Mouse (Mus musculus) intestine, embryonic 14.5 days (tissue): Measurements from ENCODE around the gene Fam185a. TPM values are rescaled to one million over a fixed set of nuclear protein-coding genes. Genes with fewer than 3 reads are reported as not detected.

ENCODE experiments used
- ATAC-seq: fragments of 200-750 bp; cut with Nextera tagmentation; replicated peaks from 2 replicates; pipeline ENCODE4 v1.8.0; 2017; ENCODE audit warnings: low read depth, moderate number of reproducible peaks, moderate TSS enrichment, moderate library complexity; ENCODE audit not compliant: low FRiP score, low TSS enrichment
- DNase-seq: peaks from one replicate; pipeline ENCODE4 v3.0.0-alpha.2; 2018; ENCODE audit warnings: low spot score
- H3K27ac ChIP-seq: fragments of 300-500 bp; sonication (generic); 2 replicates; pipeline ENCODE4 v1.5.1; 2014; ENCODE audit warnings: low read depth, mild to moderate bottlenecking, control low read depth
- H3K27me3 ChIP-seq: fragments of 300-500 bp; sonication (generic); replicated peaks from 2 replicates; pipeline ENCODE4 v1.6.1; 2014; ENCODE audit warnings: low read length, control low read depth; ENCODE audit not compliant: control insufficient read depth, insufficient read depth
- H3K36me3 ChIP-seq: fragments of 300-500 bp; sonication (generic); 2 replicates; pipeline ENCODE4 v1.6.1; 2014; ENCODE audit warnings: low read length, control low read depth; ENCODE audit not compliant: control insufficient read depth, insufficient read depth
- H3K4me1 ChIP-seq: fragments of 300-500 bp; sonication (generic); replicated peaks from 2 replicates; pipeline ENCODE4 v1.6.1; 2014; ENCODE audit warnings: low read length, control low read depth, mixed read lengths; ENCODE audit not compliant: control insufficient read depth, insufficient read depth
- H3K4me2 ChIP-seq: fragments of 300-500 bp; sonication (generic); 2 replicates; pipeline ENCODE4 v1.6.1; 2014; ENCODE audit warnings: low read length
- H3K4me3 ChIP-seq: fragments of 300-500 bp; sonication (generic); 2 replicates; pipeline ENCODE4 v1.5.1; 2014; ENCODE audit warnings: low read depth, low read length, control low read depth, mixed read lengths
- H3K9ac ChIP-seq: fragments of 300-500 bp; sonication (generic); 2 replicates; pipeline ENCODE4 v1.6.1; 2014; ENCODE audit warnings: mild to moderate bottlenecking, low read length
- H3K9me3 ChIP-seq: fragments of 300-500 bp; sonication (generic); 2 replicates; pipeline ENCODE4 v1.6.1; 2016; ENCODE audit warnings: low read length, control low read depth; ENCODE audit not compliant: control insufficient read depth
- WGBS: fragments of 180-500 bp; shearing (Covaris S2); extraction: QIAGEN DNeasy Blood & Tissue Kit; methylation state at CpG from one replicate; pipeline ENCODE4 v1.1.7; 2014; 5-methylcytosine and 5-hydroxymethylcytosine counted together
- polyA plus RNA-seq: library from polyadenylated mRNA; unstranded; fragments of >200 nt; fragmentation: Nextera tagmentation; extraction: Ambion mirVana; gene quantifications from 2 replicates; pipeline ENCODE4 v1.2.1, GENCODE M21; 2014

The Fam185a gene
- polyA plus RNA-seq, 1 experiment from 2014 or later = 11.1 TPM

- Histone ChIP-seq H3K27me3 (no peaks in the 10 kb centered on the region), H3K9ac (no peak overlapping the region), H3K4me3 (no peak overlapping the region), H3K9me3 (no peaks in the 10 kb centered on the region), H3K4me1 (no peaks in the 10 kb centered on the region), H3K27ac (no peak overlapping the region), H3K36me3 (no peaks in the 10 kb centered on the region), H3K4me2 (no peak overlapping the region)
- DNase-seq (no peak), ATAC-seq (no peak)
- WGBS = 49% methylated on average over 1 of the region's 1 CpGs
Observed at GRCm38 (mm10) chr5:21414116-21414820, 10.5 kb upstream of the Fam185a start.

- Histone ChIP-seq H3K27me3 (no peaks in the 10 kb centered on the region), H3K4me3 (no peak overlapping the region), H3K9ac (no peak overlapping the region), H3K4me1 (no peaks in the 10 kb centered on the region), H3K9me3 (no peaks in the 10 kb centered on the region), H3K27ac (no peak overlapping the region), H3K36me3 (no peaks in the 10 kb centered on the region), H3K4me2 (no peak overlapping the region)
- 63% methylated on average over 4 of the region's 4 CpGs for WGBS
- DNase-seq (no peak), ATAC-seq (no peak)
Observed at GRCm38 (mm10) chr5:21418613-21419012, 6.1 kb upstream of the Fam185a start.

GRCm38 (mm10) chr5:21420609-21421008 is 4.1 kb upstream of the Fam185a start:
- ATAC-seq (no peak), DNase-seq (no peak)
- no peaks in the 10 kb centered on the region for H3K9me3 ChIP-seq
- H3K4me1 ChIP-seq = no peaks in the 10 kb centered on the region
- H3K4me2 ChIP-seq = no peak overlapping the region
- H3K4me3 ChIP-seq = no peak overlapping the region
- H3K9ac ChIP-seq = no peak overlapping the region
- H3K36me3 ChIP-seq = no peaks in the 10 kb centered on the region
- 13% methylated on average over 1 of the region's 1 CpGs for WGBS
- H3K27me3 ChIP-seq = no peaks in the 10 kb centered on the region
- no peak overlapping the region for H3K27ac ChIP-seq

- Histone ChIP-seq H3K27ac (no peak overlapping the region), H3K4me2 (peak overlapping the region; percentile 94), H3K27me3 (no peaks in the 10 kb centered on the region), H3K4me3 (no peak overlapping the region), H3K36me3 (no peaks in the 10 kb centered on the region), H3K9me3 (no peaks in the 10 kb centered on the region), H3K4me1 (0 out of 2 replicates have a peak, but pooled peaks cover 4% of the 10 kb centered on the region), H3K9ac (no peak overlapping the region)
- 93% methylated on average over 6 of the region's 6 CpGs for WGBS
- no peak for DNase-seq
- no peak for ATAC-seq
Observed at GRCm38 (mm10) chr5:21426666-21427065, 1.9 kb downstream of the Fam185a start.

GRCm38 (mm10) chr5:21434148-21434929 is 9.6 kb downstream of the Fam185a start:
- H3K9ac ChIP-seq = no peak overlapping the region

GRCm38 (mm10) chr5:21436471-21436975 is 11.8 kb downstream of the Fam185a start:
- H3K4me3 ChIP-seq = no peak overlapping the region
- no peak for ATAC-seq
- peaks cover 9% of the 10 kb centered on the region; the same call in 1 of the 2 replicates for H3K4me1 ChIP-seq

More at GRCm38 (mm10) chr5:21434148-21434929, 9.6 kb downstream of the Fam185a start:
- H3K36me3 ChIP-seq = no peaks in the 10 kb centered on the region
- no peak overlapping the region for H3K4me2 ChIP-seq
- WGBS = 70% methylated on average over 11 of the region's 11 CpGs
- ATAC-seq (0 out of 2 replicates have a peak, but pooled peaks have one; percentile 55), DNase-seq (no peak)
- H3K27me3 ChIP-seq = no peaks in the 10 kb centered on the region
- H3K27ac ChIP-seq = no peak overlapping the region
- H3K4me3 ChIP-seq = no peak overlapping the region
- 0 out of 2 replicates have a peak, but pooled peaks cover 2% of the 10 kb centered on the region for H3K4me1 ChIP-seq
- no peaks in the 10 kb centered on the region for H3K9me3 ChIP-seq

GRCm38 (mm10) chr5:21438428-21438827 is 13.7 kb downstream of the Fam185a start:
- H3K9ac ChIP-seq = no peak overlapping the region
- ATAC-seq (no peak), DNase-seq (no peak)
- no peak overlapping the region for H3K4me3 ChIP-seq
- no peaks in the 10 kb centered on the region for H3K9me3 ChIP-seq
- no peaks in the 10 kb centered on the region for H3K36me3 ChIP-seq
- peaks cover 9% of the 10 kb centered on the region; the same call in 1 of the 2 replicates for H3K4me1 ChIP-seq
- no peaks in the 10 kb centered on the region for H3K27me3 ChIP-seq
- no peak overlapping the region for H3K4me2 ChIP-seq
- no peak overlapping the region for H3K27ac ChIP-seq
- WGBS = 68% methylated on average over 9 of the region's 9 CpGs

More at GRCm38 (mm10) chr5:21436471-21436975, 11.8 kb downstream of the Fam185a start:
- DNase-seq = no peak
- H3K9me3 ChIP-seq = no peaks in the 10 kb centered on the region
- H3K9ac ChIP-seq = no peak overlapping the region
- no peak overlapping the region for H3K27ac ChIP-seq
- no peaks in the 10 kb centered on the region for H3K36me3 ChIP-seq
- H3K4me2 ChIP-seq = no peak overlapping the region
- 82% methylated on average over 8 of the region's 8 CpGs for WGBS
- H3K27me3 ChIP-seq = no peaks in the 10 kb centered on the region

- ATAC-seq = no peak
- Histone ChIP-seq H3K4me2 (no peak overlapping the region), H3K4me1 (peaks cover 9% of the 10 kb centered on the region; the same call in 1 of the 2 replicates), H3K27me3 (no peaks in the 10 kb centered on the region), H3K9ac (no peak overlapping the region), H3K9me3 (no peaks in the 10 kb centered on the region), H3K4me3 (no peak overlapping the region), H3K27ac (no peak overlapping the region), H3K36me3 (no peaks in the 10 kb centered on the region)
- DNase-seq = no peak
- WGBS = 68% methylated on average over 7 of the region's 7 CpGs
Observed at GRCm38 (mm10) chr5:21439446-21440110, 14.8 kb downstream of the Fam185a start.
